Mouse (Mus musculus): ENCODE measurements around the gene Trap1.
"Not testable (repeated sequence)": the region's sequence is repeated elsewhere in the genome, so short reads cannot be mapped to it uniquely, and the experiment has no call there.

The Trap1 gene

GRCm38 (mm10) chr16:4035575-4035974 lies 42.1 kb downstream of the Trap1 start:
- peak in 1 of 2 experiments; percentile 6 for DNase-seq

- no peak for DNase-seq
Measured at GRCm38 (mm10) chr16:4034476-4034875, 43.2 kb downstream of the Trap1 start.

- no peak for DNase-seq
Measured at GRCm38 (mm10) chr16:4033971-4034370, 43.7 kb downstream of the Trap1 start.

GRCm38 (mm10) chr16:4032341-4032748 lies 45.3 kb downstream of the Trap1 start:
- no peak for DNase-seq

GRCm38 (mm10) chr16:4031441-4032274 lies 46.0 kb downstream of the Trap1 start:
- DNase-seq: no peak

GRCm38 (mm10) chr16:4030501-4030900 lies 47.1 kb downstream of the Trap1 start:
- no peak for DNase-seq

GRCm38 (mm10) chr16:4029371-4029841 lies 48.2 kb downstream of the Trap1 start:
- no peak for DNase-seq

- no peak for DNase-seq
Measured at GRCm38 (mm10) chr16:4027211-4027610, 50.4 kb downstream of the Trap1 start.

GRCm38 (mm10) chr16:4026672-4027071 lies 51.0 kb downstream of the Trap1 start:
- no peak for DNase-seq

- no peak for DNase-seq
Measured at GRCm38 (mm10) chr16:4022719-4023118, 54.9 kb downstream of the Trap1 start.

- no peak for DNase-seq
Measured at GRCm38 (mm10) chr16:4021241-4021640, 56.4 kb downstream of the Trap1 start.

- not testable (repeated sequence) for DNase-seq
Measured at GRCm38 (mm10) chr16:4017466-4017865, 60.2 kb downstream of the Trap1 start.

- not testable (repeated sequence) for DNase-seq
Measured at GRCm38 (mm10) chr16:4016786-4017185, 60.8 kb downstream of the Trap1 start.

- DNase-seq: no peak
Measured at GRCm38 (mm10) chr16:4014040-4014668, 63.5 kb downstream of the Trap1 start.

- no peak for DNase-seq
Measured at GRCm38 (mm10) chr16:4012882-4013570, 64.6 kb downstream of the Trap1 start.

- DNase-seq: peak; percentile 91 to 92
Measured at GRCm38 (mm10) chr16:4003489-4004398, 73.9 kb downstream of the Trap1 start, which contains the start of gene Slx4. Gene Slx4 (minus strand): TSS chr16:4003770.
